Mouse (Mus musculus) T-cell, adult 2 months (primary cell): Measurements from ENCODE around the gene 1700029J07Rik.
A peak's percentile ranks its signal among the peaks of the same experiment; 100 is the strongest.

Experiments used
- DNase-seq: peaks from one replicate; pipeline ENCODE4 v3.0.0; 2022; ENCODE audit warnings: low spot score

The 1700029J07Rik gene

GRCm38 (mm10) chr8:45950622-45951021, 24.4 kb downstream of the 1700029J07Rik start:
- no peak for DNase-seq

- no peak for DNase-seq
These were observed 28.8 kb downstream of the 1700029J07Rik start for GRCm38 (mm10) chr8:45946283-45946682.

- DNase-seq = no peak
These were observed 38.1 kb downstream of the 1700029J07Rik start for GRCm38 (mm10) chr8:45936986-45937385.

- peak; percentile 86 for DNase-seq
These were observed 40.5 kb downstream of the 1700029J07Rik start, which contains the start of gene Ccdc110 for GRCm38 (mm10) chr8:45934582-45935014. Gene Ccdc110 (plus strand): TSS chr8:45934619.

- no peak for DNase-seq
These were observed 52.9 kb downstream of the 1700029J07Rik start for GRCm38 (mm10) chr8:45922116-45922515.

- no peak for DNase-seq
These were observed 54.7 kb downstream of the 1700029J07Rik start for GRCm38 (mm10) chr8:45920392-45920791.

- no peak for DNase-seq
These were observed 56.2 kb downstream of the 1700029J07Rik start for GRCm38 (mm10) chr8:45918891-45919290.

GRCm38 (mm10) chr8:45917040-45917679, 57.9 kb downstream of the 1700029J07Rik start:
- no peak for DNase-seq

- DNase-seq = no peak
These were observed 58.6 kb downstream of the 1700029J07Rik start for GRCm38 (mm10) chr8:45916496-45916895.

GRCm38 (mm10) chr8:45913707-45914106, 61.3 kb downstream of the 1700029J07Rik start:
- no peak for DNase-seq

GRCm38 (mm10) chr8:45906251-45906619, 68.8 kb downstream of the 1700029J07Rik start:
- DNase-seq = no peak

GRCm38 (mm10) chr8:45905591-45906250, 69.3 kb downstream of the 1700029J07Rik start:
- DNase-seq = no peak

- DNase-seq = no peak
These were observed 71.4 kb downstream of the 1700029J07Rik start for GRCm38 (mm10) chr8:45903659-45904058.
